Mouse (Mus musculus) liver, embryonic 14.5 days (tissue): Measurements from ENCODE around the gene Eipr1. TPM values are rescaled to one million over a fixed set of nuclear protein-coding genes. Genes with fewer than 3 reads are reported as not detected.

Source experiments
- ATAC-seq: fragments of 200-750 bp; cut with Nextera tagmentation; 2 replicates; pipeline ENCODE4 v1.8.0; 2017; ENCODE audit warnings: moderate number of reproducible peaks, mild to moderate bottlenecking, moderate library complexity; ENCODE audit not compliant: insufficient read depth
- DNase-seq, 3 experiments: peaks; one replicate each; pipeline ENCODE4 v3.0.0-alpha.2; 2012 to 2013; ENCODE audit warnings: low read depth in 3 of 3, low spot score in 3 of 3
- H3K27ac ChIP-seq: fragments of 300-500 bp; sonication (generic); 2 replicates; pipeline ENCODE4 v1.5.1; 2014; ENCODE audit warnings: moderate library complexity, mild to moderate bottlenecking, control low read depth, inconsistent platforms
- H3K27me3 ChIP-seq: fragments of 300-500 bp; sonication (generic); 2 replicates; pipeline ENCODE4 v1.6.1; 2014; ENCODE audit warnings: mild to moderate bottlenecking, low read length, moderate library complexity; ENCODE audit not compliant: control insufficient read depth, insufficient read depth
- H3K36me3 ChIP-seq: fragments of 300-500 bp; sonication (generic); replicated peaks from 2 replicates; pipeline ENCODE4 v1.6.1; 2014; ENCODE audit warnings: low read depth; ENCODE audit not compliant: control insufficient read depth, insufficient read depth
- H3K4me1 ChIP-seq, 2 experiments: fragments of 200-500 bp in 1 of 2; fragments of 300-500 bp in 1 of 2; sonication (generic) in 1 of 2; replicated peaks; 2 replicates each; pipeline ENCODE4 v1.6.1; 2012 to 2014; ENCODE audit warnings: antibody characterized with exemption in 1 of 2, inconsistent platforms in 1 of 2, low read length in 1 of 2; ENCODE audit not compliant: control insufficient read depth in 2 of 2, insufficient read depth in 2 of 2
- H3K4me2 ChIP-seq: fragments of 300-500 bp; sonication (generic); 2 replicates; pipeline ENCODE4 v1.6.1; 2014; ENCODE audit warnings: low read depth, mild to moderate bottlenecking, control low read depth, moderate library complexity
- H3K4me3 ChIP-seq, 2 experiments: fragments of 200-500 bp in 1 of 2; fragments of 300-500 bp in 1 of 2; sonication (generic) in 1 of 2; 2 replicates each; pipeline ENCODE4 v1.5.1; 2012 to 2014; ENCODE audit warnings: low read depth in 2 of 2, low read length in 2 of 2, mild to moderate bottlenecking in 2 of 2, control low read depth in 1 of 2, inconsistent platforms in 1 of 2, moderate library complexity in 1 of 2; ENCODE audit not compliant: insufficient read depth in 1 of 2
- H3K9ac ChIP-seq: fragments of 300-500 bp; sonication (generic); replicated peaks from 2 replicates; pipeline ENCODE4 v1.6.1; 2014; ENCODE audit warnings: mild to moderate bottlenecking, control low read depth, moderate library complexity
- H3K9me3 ChIP-seq: fragments of 300-500 bp; sonication (generic); 2 replicates; pipeline ENCODE4 v1.6.1; 2016; ENCODE audit warnings: low read length, mixed read lengths; ENCODE audit not compliant: control insufficient read depth
- CTCF ChIP-seq: IDR thresholded peaks from 2 replicates; pipeline ENCODE4 v1.5.1; 2016; ENCODE audit warnings: antibody characterized with exemption, low read depth, control low read depth
- EP300 ChIP-seq: IDR thresholded peaks from 2 replicates; pipeline ENCODE4 v1.6.1; 2016; ENCODE audit warnings: antibody characterized with exemption, low read depth
- WGBS: fragments of 180-500 bp; shearing (Covaris S2); extraction: QIAGEN DNeasy Blood & Tissue Kit; methylation state at CpG from one replicate; pipeline ENCODE4 v1.1.7; 2014; ENCODE audit not compliant: insufficient replicate concordance; 5-methylcytosine and 5-hydroxymethylcytosine counted together
- polyA plus RNA-seq, 2 experiments: library from polyadenylated mRNA; depleted of rRNA in 1 of 2; stranded (reverse) in 1 of 2; unstranded in 1 of 2; fragments of >200 nt; fragmentation: Nextera tagmentation in 1 of 2; extraction: Ambion mirVana in 1 of 2; gene quantifications; 2 replicates each; pipeline versions ENCODE4 v1.2.1 to v1.2.3; 2012 to 2014

Gene Eipr1
- polyA plus RNA-seq, 2 experiments: 15.2 to 29.4 TPM

DNA sequence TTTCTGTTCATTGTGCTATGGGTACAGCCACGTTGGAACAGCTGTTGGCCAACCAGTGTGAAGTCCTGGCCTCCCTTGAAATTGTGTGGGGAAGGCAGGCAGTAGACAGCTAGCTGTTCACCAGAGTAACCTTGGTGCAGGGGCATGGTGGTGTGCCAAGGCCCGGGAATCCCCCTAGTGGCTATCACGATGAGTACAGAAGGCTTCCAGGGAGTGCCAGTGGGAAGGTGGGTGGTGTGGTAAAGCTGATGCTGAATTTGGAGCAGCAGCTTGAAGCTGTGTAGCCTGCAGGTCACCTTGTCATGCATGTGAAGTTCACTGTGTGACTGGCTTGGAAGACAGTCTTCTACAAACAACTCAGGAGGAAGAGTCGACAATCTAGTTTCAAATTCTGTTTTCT, 32.8 kb downstream of the Eipr1 start:
- TF ChIP-seq EP300: no peak
- peak; percentile 60 for TF ChIP-seq CTCF
- no peak overlapping the region for H3K9ac ChIP-seq
- H3K4me2 ChIP-seq: no peak overlapping the region
- H3K4me1 ChIP-seq: no peaks in the 10 kb centered on the region
- no peaks in the 10 kb centered on the region for H3K36me3 ChIP-seq
- WGBS: 37% methylated on average over 4 of the region's 4 CpGs
- no peak overlapping the region for H3K27ac ChIP-seq
- no peak for ATAC-seq
- no peak overlapping the region for H3K4me3 ChIP-seq
- H3K9me3 ChIP-seq: no peaks in the 10 kb centered on the region
- H3K27me3 ChIP-seq: no peaks in the 10 kb centered on the region
- DNase-seq: no peak

DNA sequence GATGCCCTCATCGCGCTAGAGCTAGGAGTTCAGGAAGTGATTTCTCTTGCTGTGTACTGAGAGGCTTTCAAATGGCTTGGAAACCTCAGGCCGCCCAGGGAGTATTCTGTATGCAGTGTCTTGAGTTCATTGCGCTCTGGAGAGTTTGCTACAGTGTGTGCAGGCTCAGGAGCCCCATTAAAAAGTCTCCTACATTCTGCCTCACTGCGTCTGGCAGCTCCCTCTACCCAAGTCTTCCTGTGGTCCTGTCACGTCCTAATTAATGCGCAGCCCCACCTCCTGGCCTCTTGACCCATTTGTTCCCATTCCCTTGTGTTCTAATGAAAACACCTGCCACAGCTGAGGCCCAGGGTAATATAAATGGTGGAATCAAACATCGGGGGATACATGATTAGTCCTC, 33.3 kb downstream of the Eipr1 start:
- ATAC-seq (no peak), DNase-seq (no peak)
- Histone ChIP-seq H3K36me3 (no peaks in the 10 kb centered on the region), H3K9ac (no peak overlapping the region), H3K27ac (no peak overlapping the region), H3K27me3 (no peaks in the 10 kb centered on the region), H3K4me3 (no peak overlapping the region), H3K9me3 (no peaks in the 10 kb centered on the region), H3K4me1 (no peaks in the 10 kb centered on the region), H3K4me2 (no peak overlapping the region)
- no peak for TF ChIP-seq CTCF
- no peak for TF ChIP-seq EP300
- 69% methylated on average over 8 of the region's 8 CpGs for WGBS

DNA sequence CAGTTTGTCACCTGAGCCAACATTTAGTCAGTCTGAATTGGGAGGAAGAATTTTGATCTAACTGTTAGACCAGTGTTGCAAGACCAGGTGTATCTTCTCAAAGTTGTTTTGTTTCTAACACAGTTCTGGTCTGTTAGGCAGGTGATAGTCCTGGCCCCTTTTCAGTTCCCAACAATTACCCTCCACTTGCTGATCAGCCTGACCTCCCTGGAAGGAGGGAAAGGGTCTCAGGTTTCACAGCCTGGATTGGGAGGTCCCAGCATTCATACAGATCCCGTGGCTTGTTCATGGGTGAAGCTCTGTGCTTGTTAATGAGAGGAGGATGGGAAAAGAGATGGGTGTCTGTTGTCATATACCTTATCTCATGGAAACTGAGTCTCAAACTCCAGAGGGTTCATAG, 33.7 kb downstream of the Eipr1 start:
- Histone ChIP-seq H3K27me3 (no peaks in the 10 kb centered on the region), H3K9me3 (no peaks in the 10 kb centered on the region), H3K9ac (no peak overlapping the region), H3K4me3 (no peak overlapping the region), H3K36me3 (no peaks in the 10 kb centered on the region), H3K27ac (no peak overlapping the region), H3K4me2 (no peak overlapping the region), H3K4me1 (no peaks in the 10 kb centered on the region)
- TF ChIP-seq EP300 (no peak), CTCF (no peak)
- DNase-seq (no peak), ATAC-seq (no peak)
- 29% methylated on average over 1 of the region's 1 CpGs for WGBS

DNA sequence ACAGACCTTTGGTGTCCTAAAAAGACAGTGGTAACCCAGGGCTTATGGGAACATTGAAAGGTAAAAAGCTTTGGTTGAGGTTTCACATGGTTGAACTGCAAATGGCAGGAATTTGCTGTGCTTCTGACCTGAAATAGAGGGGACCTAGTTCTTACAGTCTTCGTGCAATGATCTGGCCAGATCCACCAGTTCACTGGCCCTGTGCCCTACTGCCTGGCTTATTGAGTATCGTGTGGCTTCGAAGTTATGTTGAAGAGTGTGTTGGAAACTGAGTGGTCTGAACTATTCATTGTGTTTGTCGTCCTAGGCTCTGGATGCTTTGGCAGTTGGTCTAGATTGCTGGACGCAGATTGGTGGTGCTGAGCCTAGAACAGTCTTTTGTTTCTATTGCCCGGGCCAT, 34.7 kb downstream of the Eipr1 start:
- Histone ChIP-seq H3K36me3 (no peaks in the 10 kb centered on the region), H3K4me1 (no peaks in the 10 kb centered on the region), H3K9me3 (no peaks in the 10 kb centered on the region), H3K27ac (no peak overlapping the region), H3K4me2 (no peak overlapping the region), H3K27me3 (no peaks in the 10 kb centered on the region), H3K4me3 (no peak overlapping the region), H3K9ac (no peak overlapping the region)
- 75% methylated on average over 6 of the region's 6 CpGs for WGBS
- no peak for DNase-seq
- no peak for TF ChIP-seq CTCF
- TF ChIP-seq EP300: no peak
- ATAC-seq: no peak

DNA sequence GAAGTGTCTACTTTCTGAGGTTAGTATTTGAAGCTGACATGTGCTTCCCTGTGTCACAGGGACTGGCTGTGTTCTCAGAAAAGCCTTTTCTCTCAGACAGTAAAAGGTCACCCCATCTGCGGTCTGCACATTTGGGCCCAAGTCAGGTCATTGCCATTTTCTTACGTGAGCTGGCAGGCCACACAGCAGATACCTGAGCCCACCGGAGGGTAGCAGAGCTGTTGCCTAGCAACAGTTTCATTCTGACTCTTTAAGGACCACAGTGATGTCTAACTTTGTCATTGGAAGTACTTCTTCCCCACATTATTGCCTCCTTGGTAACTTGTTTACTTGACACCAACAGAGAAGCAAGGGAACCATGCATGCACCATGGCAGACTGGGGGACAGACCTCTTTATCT, 41.0 kb downstream of the Eipr1 start:
- TF ChIP-seq CTCF (no peak), EP300 (no peak)
- no peak overlapping the region for H3K4me3 ChIP-seq
- no peaks in the 10 kb centered on the region for H3K4me1 ChIP-seq
- no peaks in the 10 kb centered on the region for H3K36me3 ChIP-seq
- DNase-seq: no peak
- ATAC-seq: no peak
- H3K27me3 ChIP-seq: no peaks in the 10 kb centered on the region
- no peak overlapping the region for H3K4me2 ChIP-seq
- no peaks in the 10 kb centered on the region for H3K9me3 ChIP-seq
- H3K9ac ChIP-seq: no peak overlapping the region
- no peak overlapping the region for H3K27ac ChIP-seq
- 78% methylated on average over 3 of the region's 3 CpGs for WGBS

DNA sequence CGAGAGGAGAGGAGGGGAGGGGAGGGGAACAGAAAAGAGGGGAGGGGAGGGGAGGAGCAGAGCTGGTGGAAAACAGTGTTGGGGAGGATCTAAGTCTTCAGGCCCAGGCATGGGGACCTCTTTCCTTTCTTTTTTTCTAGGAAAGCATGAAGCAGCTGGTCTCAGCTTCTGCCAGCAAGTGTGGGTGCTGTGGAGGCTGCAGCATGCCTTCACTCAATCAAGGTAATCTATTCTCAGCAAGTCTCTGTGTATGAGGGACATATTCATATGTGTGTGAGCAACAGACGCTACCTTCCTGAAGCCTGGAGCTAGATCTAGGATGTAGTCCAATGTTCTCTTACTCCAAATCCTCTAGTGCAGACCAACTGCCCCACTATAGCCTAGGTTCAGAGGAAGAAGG, 42.1 kb downstream of the Eipr1 start:
- 55% methylated on average over 2 of the region's 2 CpGs for WGBS
- Histone ChIP-seq H3K9me3 (no peaks in the 10 kb centered on the region; the same call in 1 of the 2 replicates), H3K27ac (no peak overlapping the region), H3K4me2 (no peak overlapping the region), H3K9ac (no peak overlapping the region), H3K36me3 (no peaks in the 10 kb centered on the region), H3K27me3 (no peaks in the 10 kb centered on the region), H3K4me1 (no peaks in the 10 kb centered on the region), H3K4me3 (no peak overlapping the region)
- DNase-seq: no peak
- ATAC-seq: no peak
- TF ChIP-seq CTCF: no peak
- TF ChIP-seq EP300: no peak
